Mouse (Mus musculus): ENCODE measurements at regions not wholly inside any gene's neighbourhood (a gene's known extent, or its start where the extent isn't known, plus 50 kb on each side); places are given as distances from the start of the nearest gene placed in this dataset.
"Not testable (repeated sequence)": the region's sequence is repeated elsewhere in the genome, so short reads cannot be mapped to it uniquely, and the experiment has no call there.

DNA sequence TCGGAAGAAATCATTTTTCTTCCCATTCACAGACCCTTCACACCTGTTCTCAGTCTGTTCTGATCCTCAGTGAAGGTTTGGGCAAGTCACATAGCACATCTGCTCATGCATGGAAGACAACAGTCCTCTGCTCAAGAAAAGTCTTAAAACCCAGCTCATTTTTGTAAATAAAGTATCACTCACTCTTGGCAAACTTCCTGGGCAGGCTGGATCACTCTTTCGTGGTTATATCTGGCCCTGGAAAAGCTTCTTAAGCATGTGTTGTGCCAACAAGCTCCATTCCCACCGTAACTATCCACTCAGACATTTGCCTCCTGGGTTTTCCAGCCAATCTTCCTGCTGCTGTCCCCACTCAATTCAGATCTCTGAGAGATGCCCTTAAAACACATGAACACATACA is 103.2 kb upstream of the Cep85l start:
- Histone ChIP-seq H3K27ac (replicated peaks; ENCODE audit: low read depth, low read length) (no peak overlapping the region), H3K4me3 (ENCODE audit: insufficient read depth, low read depth, low read length) (no peak overlapping the region), H3K4me1 (ENCODE audit: control insufficient read depth, insufficient read depth, insufficient read length, low read length) (no peaks in the 10 kb centered on the region)

DNA sequence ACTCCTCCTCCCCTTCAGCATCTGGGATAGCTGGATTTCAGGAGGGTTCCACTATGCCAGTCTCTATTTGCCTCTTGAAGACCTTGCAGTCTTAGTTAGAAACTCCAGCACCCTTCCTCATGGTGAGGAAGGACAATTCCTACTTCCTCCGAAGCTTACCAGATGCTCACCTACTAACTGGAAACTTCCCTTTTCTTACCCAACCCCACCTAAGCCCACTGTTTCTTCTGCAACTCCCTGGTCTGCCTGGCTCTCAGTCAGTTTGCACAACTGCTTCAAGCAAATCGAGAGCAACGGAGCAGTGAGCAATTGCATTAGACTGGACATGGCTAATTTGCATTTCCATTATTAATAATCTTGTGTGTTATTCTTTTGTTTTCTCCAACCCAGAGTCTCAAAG is 90.5 kb upstream of the Cep85l start:
- Histone ChIP-seq H3K27ac (replicated peaks; ENCODE audit: low read depth, low read length) (no peak overlapping the region), H3K4me1 (ENCODE audit: control insufficient read depth, insufficient read depth, insufficient read length, low read length) (peaks cover 31% of the 10 kb centered on the region), H3K4me3 (ENCODE audit: insufficient read depth, low read depth, low read length) (no peak overlapping the region)

DNA sequence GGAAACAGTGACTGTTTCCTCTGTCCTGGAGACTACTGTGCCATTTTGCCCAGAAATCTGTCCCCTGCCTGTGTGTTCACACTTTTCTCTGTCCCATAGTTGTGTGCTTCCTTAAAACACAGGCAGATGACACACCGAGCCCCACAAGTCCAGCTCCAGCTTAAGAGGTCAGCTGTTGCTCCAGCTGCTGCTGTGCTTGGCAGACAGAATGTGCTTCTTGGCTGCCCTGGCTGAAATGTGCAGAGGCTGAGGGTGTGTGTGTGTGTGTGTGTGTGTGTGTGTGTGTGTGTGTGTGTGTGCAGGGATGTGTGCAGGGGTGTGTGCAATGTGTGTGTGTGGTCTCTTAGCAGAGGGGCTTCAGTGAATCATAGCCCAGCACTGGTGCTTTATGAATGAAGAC is 89.9 kb upstream of the Cep85l start:
- Histone ChIP-seq H3K27ac (replicated peaks; ENCODE audit: low read depth, low read length) (peak overlapping the region; percentile 22; the same call in 1 of the 2 replicates), H3K4me3 (ENCODE audit: insufficient read depth, low read depth, low read length) (no peak overlapping the region), H3K4me1 (ENCODE audit: control insufficient read depth, insufficient read depth, insufficient read length, low read length) (peaks cover 34% of the 10 kb centered on the region)

DNA sequence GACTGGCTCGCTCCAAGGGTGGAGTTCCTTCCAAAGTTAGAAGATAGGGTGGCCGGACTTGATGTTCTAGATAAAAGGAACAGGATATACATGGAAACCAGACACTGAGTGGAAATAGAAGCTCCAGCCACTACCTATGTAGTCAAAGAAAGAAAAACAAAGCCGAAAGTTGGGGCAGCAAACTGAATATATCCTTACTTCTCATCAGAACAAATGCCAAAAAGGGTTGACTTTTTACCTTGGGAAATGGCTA is 88.5 kb upstream of the Cep85l start:
- peak overlapping the region; percentile 81 for H3K27ac ChIP-seq (replicated peaks; ENCODE audit: low read depth, low read length)
- H3K4me1 ChIP-seq (ENCODE audit: control insufficient read depth, insufficient read depth, insufficient read length, low read length), result peaks cover 43% of the 10 kb centered on the region

DNA sequence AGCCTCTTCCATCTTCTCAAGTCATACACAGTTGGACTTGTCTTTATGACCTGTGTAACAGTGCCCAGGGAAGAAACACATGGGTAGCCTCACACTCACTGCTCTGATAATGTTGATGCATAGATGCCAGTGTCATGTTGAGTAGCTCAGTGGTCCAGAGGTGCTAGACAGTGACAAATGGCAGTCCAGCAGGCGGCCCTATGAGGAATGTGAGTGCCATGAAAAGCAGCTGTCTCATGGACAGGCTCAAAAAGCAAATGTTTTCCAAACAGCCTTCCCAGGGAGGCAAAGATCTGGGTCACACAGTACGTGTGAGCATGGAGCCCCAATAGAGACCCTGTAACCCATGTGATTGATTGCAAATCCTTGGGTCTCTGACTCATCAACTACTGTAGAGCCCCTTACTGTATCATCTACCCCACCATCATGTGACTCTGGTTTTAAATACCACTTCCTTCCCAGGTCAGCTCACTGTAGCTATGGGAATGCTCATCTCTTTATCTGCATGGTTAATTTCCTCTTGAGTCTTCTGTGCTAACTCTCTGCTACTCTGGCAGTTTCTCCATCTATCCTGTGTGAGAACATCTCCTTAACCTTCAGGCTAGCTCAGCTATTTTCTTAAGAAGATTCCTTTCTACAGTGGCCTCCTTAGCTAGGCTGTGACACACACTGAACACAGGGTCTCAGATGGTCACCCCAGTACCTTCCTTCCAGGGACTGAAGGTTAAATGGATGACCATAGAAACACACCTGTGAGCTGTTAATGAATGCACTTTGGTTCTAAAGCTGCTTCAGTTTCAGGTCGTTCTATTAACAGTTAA is 87.9 kb upstream of the Cep85l start:
- Histone ChIP-seq H3K4me1 (ENCODE audit: control insufficient read depth, insufficient read depth, insufficient read length, low read length) (peaks cover 45% of the 10 kb centered on the region), H3K27ac (replicated peaks; ENCODE audit: low read depth, low read length) (peak overlapping the region; percentile 81), H3K4me3 (ENCODE audit: insufficient read depth, low read depth, low read length) (no peak overlapping the region)

More for the DNA sequence above, 88.5 kb upstream of the Cep85l start:
- H3K4me3 ChIP-seq (ENCODE audit: insufficient read depth, low read depth, low read length), result no peak overlapping the region

DNA sequence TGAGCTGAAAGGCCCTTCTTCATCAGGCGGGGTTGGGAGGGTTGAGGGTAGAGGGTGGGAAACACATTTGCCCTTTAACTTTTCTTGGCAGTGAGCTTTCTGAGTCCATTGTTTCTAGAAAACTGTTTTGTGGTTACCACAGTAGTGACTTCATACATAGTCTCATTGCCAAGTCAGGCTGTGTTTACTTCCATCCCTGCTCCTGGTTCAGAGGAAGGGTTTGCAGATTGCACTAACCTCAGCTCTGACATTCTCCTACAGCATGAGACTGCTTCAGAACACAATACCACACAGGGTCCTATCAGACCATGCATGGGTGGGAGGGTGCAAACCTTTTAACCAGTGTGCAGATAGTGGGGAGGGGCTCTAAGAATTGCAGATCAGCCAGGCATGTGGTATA is 87.1 kb upstream of the Cep85l start:
- Histone ChIP-seq H3K27ac (replicated peaks; ENCODE audit: low read depth, low read length) (peak overlapping the region; percentile 86), H3K4me1 (ENCODE audit: control insufficient read depth, insufficient read depth, insufficient read length, low read length) (peaks cover 45% of the 10 kb centered on the region), H3K4me3 (ENCODE audit: insufficient read depth, low read depth, low read length) (no peak overlapping the region)

DNA sequence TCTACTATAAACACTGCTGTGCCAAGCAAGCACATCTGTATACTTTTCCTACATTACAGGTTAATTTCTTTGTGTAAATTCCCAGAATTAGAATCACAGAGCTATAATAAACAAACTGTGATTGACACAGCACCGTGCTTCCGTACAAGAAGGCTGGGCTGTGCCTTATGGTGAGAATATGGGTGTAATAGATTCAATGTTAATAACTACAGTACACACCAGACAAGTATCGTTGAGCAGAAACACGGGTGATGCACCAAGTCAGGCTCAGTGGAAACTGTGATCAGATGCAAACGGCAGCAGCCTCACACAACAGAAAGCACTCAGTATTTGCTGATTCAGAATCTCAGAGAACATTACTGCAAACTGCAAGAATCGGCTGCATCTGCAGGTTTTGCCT is 86.5 kb upstream of the Cep85l start:
- peak overlapping the region; percentile 86 for H3K27ac ChIP-seq (replicated peaks; ENCODE audit: low read depth, low read length)
- no peak overlapping the region for H3K4me3 ChIP-seq (ENCODE audit: insufficient read depth, low read depth, low read length)
- peaks cover 46% of the 10 kb centered on the region for H3K4me1 ChIP-seq (ENCODE audit: control insufficient read depth, insufficient read depth, insufficient read length, low read length)

DNA sequence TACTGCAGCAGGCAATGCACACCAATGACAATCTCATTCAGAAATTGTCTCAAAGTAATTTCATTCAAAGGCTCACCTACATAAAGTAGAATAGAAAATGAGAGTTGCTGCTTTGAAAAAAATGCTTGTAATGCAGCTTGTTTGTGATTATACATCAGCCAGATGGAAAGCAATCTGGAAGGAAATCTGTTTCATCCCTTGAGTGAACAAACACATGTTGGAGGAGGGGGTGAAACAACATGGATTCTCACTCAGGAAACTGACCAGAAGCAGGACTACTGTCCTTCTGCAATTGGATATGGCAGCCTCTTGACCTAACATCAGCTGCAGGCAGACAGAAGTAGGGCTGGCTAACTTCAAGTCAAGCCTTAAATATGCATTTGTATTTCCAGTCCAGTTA is 84.8 kb upstream of the Cep85l start:
- Histone ChIP-seq H3K4me3 (ENCODE audit: insufficient read depth, low read depth, low read length) (no peak overlapping the region), H3K4me1 (ENCODE audit: control insufficient read depth, insufficient read depth, insufficient read length, low read length) (peaks cover 42% of the 10 kb centered on the region), H3K27ac (replicated peaks; ENCODE audit: low read depth, low read length) (peak overlapping the region; percentile 57)

DNA sequence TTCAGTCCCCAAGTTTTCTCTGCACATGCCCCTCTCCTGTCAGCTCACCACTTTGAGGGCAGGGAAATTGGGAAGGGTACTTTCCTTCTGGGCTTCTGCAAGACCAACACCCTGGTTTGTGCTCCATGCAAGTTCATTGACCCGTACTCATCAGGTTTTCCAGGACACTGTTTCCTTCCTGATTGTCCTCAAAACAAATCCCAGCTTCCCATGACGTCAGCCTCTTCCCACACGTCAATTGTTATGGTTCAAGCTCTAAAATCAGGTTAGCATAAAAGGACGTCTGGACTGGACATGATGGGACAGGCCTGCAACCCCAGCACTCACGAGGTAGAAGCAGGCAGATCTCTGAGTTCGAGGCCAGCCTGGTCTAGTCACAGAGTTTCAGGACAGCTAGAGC is 84.3 kb upstream of the Cep85l start:
- Histone ChIP-seq H3K4me1 (ENCODE audit: control insufficient read depth, insufficient read depth, insufficient read length, low read length) (peaks cover 40% of the 10 kb centered on the region), H3K27ac (replicated peaks; ENCODE audit: low read depth, low read length) (peak overlapping the region; percentile 85), H3K4me3 (ENCODE audit: insufficient read depth, low read depth, low read length) (no peak overlapping the region)

DNA sequence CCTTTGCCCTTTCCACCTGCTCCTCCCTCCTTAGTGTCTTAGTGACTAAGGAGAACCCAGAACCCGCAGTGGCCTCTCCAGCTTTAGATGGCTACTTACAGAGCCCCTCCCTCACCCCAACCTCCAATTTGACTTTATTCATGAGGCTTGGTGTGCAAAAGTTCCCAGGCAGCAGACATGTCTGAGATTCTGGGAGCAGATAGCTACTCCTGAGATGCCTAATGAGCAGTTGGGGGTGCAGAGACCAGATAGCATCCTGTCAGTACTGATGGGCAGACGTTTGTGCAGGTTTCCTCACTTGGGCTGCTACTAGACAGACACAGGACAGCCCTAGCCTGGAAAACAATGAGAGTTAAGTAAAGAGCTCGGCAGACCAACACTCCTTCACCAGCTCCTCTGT is 83.7 kb upstream of the Cep85l start:
- H3K27ac ChIP-seq (replicated peaks; ENCODE audit: low read depth, low read length), result peak overlapping the region; percentile 85
- H3K4me1 ChIP-seq (ENCODE audit: control insufficient read depth, insufficient read depth, insufficient read length, low read length), result peaks cover 37% of the 10 kb centered on the region
- H3K4me3 ChIP-seq (ENCODE audit: insufficient read depth, low read depth, low read length), result no peak overlapping the region

DNA sequence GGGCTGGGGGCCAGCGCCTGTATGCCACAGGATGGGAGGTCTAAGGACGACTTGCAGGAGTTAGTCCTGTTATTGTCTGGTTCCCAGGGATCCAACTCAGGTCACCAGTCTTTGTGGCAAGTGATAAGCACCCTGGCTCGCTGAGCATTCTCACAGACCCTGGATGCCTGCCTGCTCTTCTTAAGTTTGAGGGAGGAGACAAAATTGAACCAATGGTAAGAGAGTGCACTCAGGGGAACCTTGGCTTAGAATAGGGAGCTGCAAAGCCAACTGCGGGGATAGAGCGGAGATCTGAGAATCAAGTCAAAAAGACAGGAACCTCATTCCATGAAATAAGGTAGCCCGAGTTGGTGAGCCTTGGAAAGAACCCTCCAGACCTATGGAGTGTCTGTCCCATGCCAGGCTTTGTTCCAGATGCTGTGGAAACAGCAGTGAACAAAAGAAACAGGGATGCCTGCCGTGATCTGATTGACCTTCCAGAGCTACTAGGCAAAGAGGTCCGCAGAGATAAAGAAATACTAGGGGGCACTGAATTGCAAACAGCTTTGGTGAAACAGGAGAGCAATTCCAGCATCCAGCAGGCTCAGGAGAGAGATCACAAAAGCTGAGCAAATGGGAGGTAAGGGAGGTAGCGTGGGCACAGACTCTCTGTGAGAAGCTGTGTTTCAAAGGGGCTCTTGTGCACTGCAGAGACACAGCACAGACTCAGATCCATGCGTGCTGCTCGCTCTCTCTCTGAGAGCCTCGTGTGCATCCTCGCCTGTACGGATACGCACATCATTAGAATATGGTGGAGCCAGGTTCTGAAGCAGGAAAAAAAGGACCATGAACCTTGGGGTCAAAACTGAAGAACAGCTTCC is 82.9 kb upstream of the Cep85l start:
- H3K4me3 ChIP-seq (ENCODE audit: insufficient read depth, low read depth, low read length), result peak overlapping the region; percentile 28
- peaks cover 32% of the 10 kb centered on the region for H3K4me1 ChIP-seq (ENCODE audit: control insufficient read depth, insufficient read depth, insufficient read length, low read length)
- peak overlapping the region; percentile 85 for H3K27ac ChIP-seq (replicated peaks; ENCODE audit: low read depth, low read length)

DNA sequence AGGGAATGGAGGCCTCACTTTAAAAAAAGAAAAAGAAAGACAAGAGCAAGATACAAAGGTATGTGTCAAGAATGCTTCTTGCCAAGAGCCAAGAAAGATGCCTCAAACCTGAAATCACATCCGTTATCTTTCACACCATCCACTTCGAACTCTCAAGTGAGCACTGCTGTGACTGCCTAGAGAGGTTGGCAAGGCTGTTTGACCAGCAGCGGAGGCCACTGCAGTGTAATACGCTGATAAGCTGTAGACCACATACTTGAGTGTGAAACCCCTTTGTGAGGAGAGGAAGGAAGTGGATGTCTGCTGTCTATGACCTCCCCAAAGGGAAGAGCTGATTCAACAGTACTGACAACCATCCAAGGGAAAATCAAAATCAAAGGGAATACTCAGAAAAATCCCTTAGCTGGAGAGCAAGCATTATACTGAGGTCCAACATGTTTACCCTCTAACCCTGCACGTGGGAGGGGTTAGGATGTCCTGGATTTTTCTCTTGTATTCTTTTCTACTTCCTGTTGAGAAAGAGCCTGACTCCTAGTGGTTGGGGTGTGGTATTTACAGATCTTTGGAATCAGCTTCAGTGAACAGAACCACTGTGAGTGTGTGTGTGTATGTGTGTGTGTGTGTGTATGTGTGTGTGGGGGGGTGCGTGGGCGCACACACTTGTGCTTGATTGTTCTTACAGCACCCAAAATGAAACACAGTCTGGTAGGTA is 81.5 kb upstream of the Cep85l start:
- Histone ChIP-seq H3K27ac (replicated peaks; ENCODE audit: low read depth, low read length) (peak overlapping the region; percentile 78), H3K4me3 (ENCODE audit: insufficient read depth, low read depth, low read length) (no peak overlapping the region), H3K4me1 (ENCODE audit: control insufficient read depth, insufficient read depth, insufficient read length, low read length) (peaks cover 24% of the 10 kb centered on the region)

DNA sequence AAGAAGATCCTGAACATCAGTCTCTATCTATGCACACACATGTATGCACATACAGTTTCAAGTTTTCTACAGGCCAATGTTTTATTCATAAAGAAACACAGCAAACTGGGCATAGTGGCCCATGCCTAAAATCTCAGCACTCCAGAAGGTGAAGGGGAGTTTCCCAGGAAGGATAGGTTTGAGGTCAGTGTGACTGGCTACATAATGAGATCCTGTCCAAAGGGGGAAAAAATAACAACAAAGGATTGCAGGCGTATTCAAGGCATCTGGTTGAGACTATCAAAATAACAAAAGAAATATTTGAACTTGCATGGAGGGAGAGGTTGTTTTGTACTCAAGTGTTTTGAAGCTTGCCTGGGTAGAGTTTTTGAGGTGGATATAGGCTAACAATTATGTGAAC is 80.0 kb upstream of the Cep85l start:
- H3K4me3 ChIP-seq (ENCODE audit: insufficient read depth, low read depth, low read length), result not testable (repeated sequence)
- Histone ChIP-seq H3K27ac (replicated peaks; ENCODE audit: low read depth, low read length) (peak overlapping the region; percentile 2; the same call in 1 of the 2 replicates), H3K4me1 (ENCODE audit: control insufficient read depth, insufficient read depth, insufficient read length, low read length) (peaks cover 19% of the 10 kb centered on the region)

DNA sequence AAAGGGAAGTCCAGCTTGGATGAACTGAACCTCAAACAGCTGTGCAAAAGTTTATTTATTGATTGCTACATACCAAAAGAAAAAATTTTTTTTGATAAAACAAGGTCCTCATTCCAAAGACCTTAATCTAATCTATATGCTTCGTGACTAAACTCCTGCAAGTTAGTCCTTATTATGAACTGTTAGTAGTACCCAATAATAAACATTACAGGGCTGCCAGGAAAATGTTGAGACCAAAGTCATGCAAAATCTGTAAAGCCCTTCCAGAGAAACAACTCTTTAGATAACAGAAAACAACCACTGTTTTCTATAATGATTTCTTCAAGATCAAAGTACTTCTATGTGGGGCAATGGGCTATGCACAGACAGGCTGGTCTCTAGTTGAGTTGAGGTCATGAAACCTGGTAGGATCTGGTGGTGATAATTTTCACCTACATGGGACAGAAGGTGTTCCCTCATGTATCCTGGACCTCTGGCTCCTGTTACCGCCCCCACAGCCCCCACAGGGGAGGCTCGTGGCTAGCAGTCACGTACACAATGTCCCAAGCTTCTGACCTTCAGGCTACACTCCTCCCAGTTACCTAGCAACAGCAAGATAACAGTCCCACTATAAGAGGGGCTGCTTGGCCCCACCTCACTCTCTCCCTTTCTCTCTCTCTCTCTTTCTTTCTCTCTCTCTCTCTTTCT is 76.4 kb upstream of the Cep85l start:
- H3K27ac ChIP-seq (replicated peaks; ENCODE audit: low read depth, low read length), result no peak overlapping the region
- no peak overlapping the region for H3K4me3 ChIP-seq (ENCODE audit: insufficient read depth, low read depth, low read length)
- H3K4me1 ChIP-seq (ENCODE audit: control insufficient read depth, insufficient read depth, insufficient read length, low read length), result peaks cover 5% of the 10 kb centered on the region

DNA sequence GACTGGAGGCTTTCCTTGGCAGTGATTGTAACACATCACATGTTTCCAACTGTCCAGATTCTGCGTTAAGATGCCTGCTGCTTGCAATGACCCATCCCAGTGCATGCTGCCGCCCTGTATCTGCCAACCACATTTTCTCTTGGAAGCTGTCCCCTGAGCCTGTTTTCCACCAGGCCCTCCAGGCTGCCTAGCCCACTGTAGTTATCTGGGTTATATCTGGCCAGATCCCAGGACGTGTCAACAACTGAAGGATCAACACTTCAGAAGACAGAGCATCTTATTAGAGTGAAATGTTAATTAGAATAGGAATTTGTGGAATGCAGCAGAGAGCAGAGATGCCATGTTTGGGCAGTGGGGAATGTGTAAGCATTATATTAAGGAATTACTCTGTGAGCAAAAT is 65.0 kb upstream of the Cep85l start:
- H3K27ac ChIP-seq (replicated peaks; ENCODE audit: low read depth, low read length), result no peak overlapping the region
- no peaks in the 10 kb centered on the region for H3K4me1 ChIP-seq (ENCODE audit: control insufficient read depth, insufficient read depth, insufficient read length, low read length)
- no peak overlapping the region for H3K4me3 ChIP-seq (ENCODE audit: insufficient read depth, low read depth, low read length)
